Mouse (Mus musculus) spleen, adult 2 months (tissue): ENCODE results near the gene Pde4d. TPM values are rescaled to one million over a fixed set of nuclear protein-coding genes. Genes with fewer than 3 reads are reported as not detected.

Source experiments
- DNase-seq, 2 experiments: peaks; one replicate each; pipeline versions ENCODE4 v3.0.0 to v3.0.0-alpha.2; 2012 to 2021; ENCODE audit warnings: low spot score in 2 of 2, low read depth in 1 of 2
- H3K27ac ChIP-seq: fragments of 200-500 bp; 2 replicates; pipeline ENCODE4 v1.5.1; 2012; ENCODE audit warnings: low read length, inconsistent platforms; ENCODE audit not compliant: insufficient read depth
- H3K27me3 ChIP-seq: fragments of 200-500 bp; 2 replicates; pipeline ENCODE4 v1.6.1; 2012; ENCODE audit warnings: mild to moderate bottlenecking, moderate library complexity, low read length, inconsistent platforms; ENCODE audit not compliant: control insufficient read depth, insufficient read depth
- H3K36me3 ChIP-seq: fragments of 200-500 bp; 2 replicates; pipeline ENCODE4 v1.6.1; 2012; ENCODE audit warnings: mild to moderate bottlenecking, low read length, inconsistent platforms; ENCODE audit not compliant: control insufficient read depth, insufficient read depth
- H3K4me1 ChIP-seq: fragments of 200-500 bp; 2 replicates; pipeline ENCODE4 v1.6.1; 2011; ENCODE audit warnings: inconsistent platforms; ENCODE audit not compliant: control insufficient read depth, insufficient read depth, insufficient read length
- H3K4me3 ChIP-seq: fragments of 200-500 bp; 2 replicates; pipeline ENCODE4 v1.5.1; 2011; ENCODE audit warnings: mild to moderate bottlenecking, inconsistent platforms; ENCODE audit not compliant: insufficient read depth, insufficient read length; ENCODE audit errors: extremely low read depth
- CTCF ChIP-seq: fragments of 200-500 bp; IDR thresholded peaks from 2 replicates; pipeline ENCODE4 v1.5.1; 2011; ENCODE audit warnings: mild to moderate bottlenecking, inconsistent platforms; ENCODE audit not compliant: insufficient read depth, insufficient read length, insufficient replicate concordance; ENCODE audit errors: extremely low read depth
- POLR2A ChIP-seq: fragments of 200-500 bp; IDR thresholded peaks from 2 replicates; pipeline ENCODE4 v1.6.1; 2011; ENCODE audit warnings: low read depth, low read length, inconsistent platforms
- WGBS: fragments of 180-500 bp; shearing (Covaris S2); methylation state at CpG from one replicate; pipeline ENCODE4 v1.1.7; 2018; 5-methylcytosine and 5-hydroxymethylcytosine counted together
- polyA plus RNA-seq: library from polyadenylated mRNA; depleted of rRNA; stranded (reverse); fragments of >200 nt; gene quantifications from 2 replicates; pipeline ENCODE4 v1.2.3, GENCODE M21; 2012

Gene Pde4d
- polyA plus RNA-seq, 1 experiment = 4.8 TPM

DNA sequence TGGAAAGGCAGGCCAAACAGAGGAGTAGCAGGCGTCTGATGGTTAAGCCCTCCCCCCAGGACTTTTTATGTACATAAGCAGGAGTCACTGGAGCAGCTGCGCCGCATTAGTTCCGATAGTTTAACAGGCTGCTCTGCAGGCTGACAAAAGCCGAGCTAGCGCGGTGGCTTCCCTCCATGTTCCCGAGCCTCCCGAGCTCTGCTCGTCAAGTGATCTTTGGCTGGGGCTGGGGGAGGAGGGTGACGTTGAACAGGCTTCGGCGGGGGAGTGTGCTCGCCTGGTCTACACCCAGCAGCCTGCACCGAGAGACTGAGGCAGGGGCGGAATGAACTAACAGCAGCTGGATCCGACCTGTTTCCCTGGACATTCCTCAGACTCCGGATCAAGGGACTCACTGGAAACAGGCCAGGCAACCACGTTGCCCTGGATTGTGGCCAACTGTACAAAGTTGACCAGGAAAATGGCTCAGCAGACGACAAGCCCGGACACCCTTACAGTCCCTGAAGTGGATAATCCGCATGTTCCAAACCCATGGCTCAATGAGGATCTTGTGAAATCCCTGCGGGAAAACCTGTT is 810.6 kb downstream of the Pde4d start:
- DNase-seq = no peak
- 2% methylated on average over 23 of the region's 23 CpGs for WGBS

GRCm38 (mm10) chr13:109260796-109261516 is 811.2 kb downstream of the Pde4d start:
- H3K36me3 ChIP-seq = no peaks in the 10 kb centered on the region
- no peak for DNase-seq
- peaks cover 8% of the 10 kb centered on the region for H3K27me3 ChIP-seq
- H3K27ac ChIP-seq = no peak overlapping the region
- TF ChIP-seq POLR2A (no peak), CTCF (no peak)
- H3K4me1 ChIP-seq = peaks cover 4% of the 10 kb centered on the region; the same call in 1 of the 2 replicates
- 3% methylated on average over 17 of the region's 17 CpGs for WGBS
- H3K4me3 ChIP-seq = peak overlapping the region; percentile 39; the same call in 1 of the 2 replicates

More for the DNA sequence above, 810.6 kb downstream of the Pde4d start:
- Histone ChIP-seq H3K4me1 (peaks cover 4% of the 10 kb centered on the region; the same call in 1 of the 2 replicates), H3K36me3 (no peaks in the 10 kb centered on the region), H3K4me3 (peak overlapping the region; percentile 39; the same call in 1 of the 2 replicates), H3K27ac (no peak overlapping the region), H3K27me3 (peaks cover 8% of the 10 kb centered on the region)
- TF ChIP-seq CTCF (no peak), POLR2A (no peak)

GRCm38 (mm10) chr13:109261642-109262220 is 812.0 kb downstream of the Pde4d start:
- peaks cover 4% of the 10 kb centered on the region; the same call in 1 of the 2 replicates for H3K4me1 ChIP-seq
- no peaks in the 10 kb centered on the region for H3K36me3 ChIP-seq
- peaks cover 8% of the 10 kb centered on the region for H3K27me3 ChIP-seq
- DNase-seq = no peak
- H3K27ac ChIP-seq = no peak overlapping the region
- no peak overlapping the region for H3K4me3 ChIP-seq
- WGBS = 8% methylated on average over 5 of the region's 5 CpGs
- TF ChIP-seq POLR2A (no peak), CTCF (no peak)

DNA sequence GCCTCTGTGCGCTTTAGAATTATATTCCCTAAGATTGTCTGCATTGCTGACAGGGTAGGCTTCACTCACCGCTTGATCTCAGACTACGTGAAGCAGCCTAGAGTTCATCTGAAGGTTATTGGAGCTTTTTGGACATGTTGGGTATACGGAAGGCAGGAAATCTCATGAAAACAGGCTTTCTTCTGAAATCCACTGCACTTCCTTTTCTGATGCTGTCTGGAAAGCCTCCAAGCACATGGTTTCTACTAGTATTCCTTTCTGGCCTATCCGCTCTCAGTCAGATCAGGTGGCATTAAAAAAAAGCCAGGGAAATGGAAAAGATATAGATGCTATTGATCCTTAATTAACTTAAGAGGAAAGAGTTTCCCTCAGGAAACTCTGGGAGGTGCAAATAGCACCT is 812.8 kb downstream of the Pde4d start:
- WGBS = 54% methylated on average over 5 of the region's 5 CpGs
- no peak overlapping the region for H3K27ac ChIP-seq

DNA sequence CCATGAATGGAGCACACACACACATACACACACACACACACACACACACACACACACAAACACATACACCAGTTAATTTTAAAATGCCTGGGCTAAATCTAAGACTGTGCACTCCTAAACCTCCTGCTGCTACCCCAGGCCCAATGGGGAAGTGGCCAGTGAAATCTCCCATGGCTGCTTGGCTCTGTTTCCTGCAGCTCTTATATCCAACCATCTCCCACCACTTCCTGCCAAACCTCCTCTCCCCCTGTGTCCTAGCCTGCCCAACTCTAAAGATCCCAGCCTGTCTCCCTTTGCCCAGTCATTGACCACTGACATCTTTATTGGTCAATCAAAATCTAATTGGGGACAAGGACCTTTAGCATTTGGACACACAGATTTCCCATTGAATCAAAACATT is 814.1 kb downstream of the Pde4d start:
- no peaks in the 10 kb centered on the region for H3K36me3 ChIP-seq
- no peak overlapping the region for H3K4me3 ChIP-seq
- DNase-seq = no peak
- peaks cover 4% of the 10 kb centered on the region; the same call in 1 of the 2 replicates for H3K4me1 ChIP-seq
- TF ChIP-seq POLR2A = no peak
- no peak for TF ChIP-seq CTCF
- H3K27ac ChIP-seq = no peak overlapping the region
- H3K27me3 ChIP-seq = peaks cover 8% of the 10 kb centered on the region

More for the DNA sequence above, 812.8 kb downstream of the Pde4d start:
- Histone ChIP-seq H3K4me3 (no peak overlapping the region), H3K4me1 (peaks cover 4% of the 10 kb centered on the region; the same call in 1 of the 2 replicates), H3K36me3 (no peaks in the 10 kb centered on the region), H3K27me3 (peaks cover 8% of the 10 kb centered on the region)
- no peak for DNase-seq
- TF ChIP-seq POLR2A = no peak
- TF ChIP-seq CTCF = no peak

GRCm38 (mm10) chr13:109268253-109268652 is 818.5 kb downstream of the Pde4d start:
- no peaks in the 10 kb centered on the region for H3K36me3 ChIP-seq
- H3K27ac ChIP-seq = no peak overlapping the region
- H3K4me1 ChIP-seq = no peaks in the 10 kb centered on the region
- H3K4me3 ChIP-seq = no peak overlapping the region
- H3K27me3 ChIP-seq = no peaks in the 10 kb centered on the region
- TF ChIP-seq POLR2A (no peak), CTCF (no peak)
- DNase-seq = no peak
- WGBS = 95% methylated on average over 3 of the region's 3 CpGs

- Histone ChIP-seq H3K27ac (no peak overlapping the region), H3K27me3 (no peaks in the 10 kb centered on the region), H3K36me3 (no peaks in the 10 kb centered on the region), H3K4me3 (no peak overlapping the region), H3K4me1 (no peaks in the 10 kb centered on the region)
- TF ChIP-seq POLR2A (no peak), CTCF (no peak)
- no peak for DNase-seq
- WGBS = 95% methylated on average over 4 of the region's 4 CpGs
Observed at GRCm38 (mm10) chr13:109268659-109269322, 819.0 kb downstream of the Pde4d start.
